Mouse (Mus musculus): ENCODE data around the gene Stxbp4. TPM values are rescaled to one million over a fixed set of nuclear protein-coding genes. Genes with fewer than 3 reads are reported as not detected.

The Stxbp4 gene
- total RNA-seq (2015) (5.0 and 7.4 TPM in 2 replicates), total RNA-seq (2017) (2.7 and 4.4 TPM in 2 replicates)

DNA sequence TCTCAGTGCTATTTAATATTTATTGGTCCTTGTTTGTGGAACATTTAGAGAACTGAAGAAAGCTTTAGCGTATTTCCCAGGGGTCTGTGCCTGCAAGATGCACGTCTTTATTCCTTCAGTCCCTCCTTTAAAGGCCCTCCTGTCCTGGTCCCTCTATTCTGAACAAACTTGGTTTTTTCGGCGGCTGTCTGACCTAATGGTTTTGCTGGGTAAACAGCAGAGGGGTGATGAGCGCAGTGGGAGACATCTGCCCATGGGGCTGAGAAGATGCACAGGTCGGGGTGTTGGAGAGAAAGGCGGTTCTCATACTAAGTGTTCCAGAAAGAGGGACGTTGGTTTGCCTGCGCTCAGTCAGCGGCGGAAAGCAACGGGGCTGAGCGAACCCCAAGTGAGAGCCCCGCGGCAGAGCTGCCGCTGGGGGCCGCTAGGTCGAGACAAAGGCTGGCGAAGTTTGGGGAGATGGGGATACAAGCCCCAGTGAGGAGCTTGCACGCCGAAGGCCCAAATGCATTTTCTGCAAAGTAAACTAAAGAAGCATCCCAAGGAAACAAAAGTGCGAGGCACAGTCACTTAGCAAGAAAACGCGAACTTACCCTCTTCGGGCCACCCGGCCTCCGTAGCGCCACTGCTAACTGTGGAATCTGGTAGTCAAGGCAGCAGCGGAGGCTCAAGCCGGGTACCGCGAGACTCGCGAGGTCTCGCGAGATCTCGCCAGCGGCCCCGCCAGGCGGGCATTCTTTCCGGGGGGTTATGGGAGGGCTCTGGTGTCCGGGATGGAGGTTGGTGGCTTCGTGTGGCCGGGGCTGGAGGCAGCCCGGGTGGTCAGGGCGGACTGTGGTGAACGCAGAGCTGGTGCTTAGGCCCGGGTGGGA lies at the start of gene Stxbp4, which contains the start of gene Cox11:
Gene Stxbp4 (minus strand): TSS at position 645 of the 872 bp plus-strand sequence.
Gene Cox11 (plus strand): TSS at position 734 of the 872 bp plus-strand sequence.
- peak; percentile 97 for ATAC-seq (replicated peaks; ENCODE audit: poor library complexity)

DNA sequence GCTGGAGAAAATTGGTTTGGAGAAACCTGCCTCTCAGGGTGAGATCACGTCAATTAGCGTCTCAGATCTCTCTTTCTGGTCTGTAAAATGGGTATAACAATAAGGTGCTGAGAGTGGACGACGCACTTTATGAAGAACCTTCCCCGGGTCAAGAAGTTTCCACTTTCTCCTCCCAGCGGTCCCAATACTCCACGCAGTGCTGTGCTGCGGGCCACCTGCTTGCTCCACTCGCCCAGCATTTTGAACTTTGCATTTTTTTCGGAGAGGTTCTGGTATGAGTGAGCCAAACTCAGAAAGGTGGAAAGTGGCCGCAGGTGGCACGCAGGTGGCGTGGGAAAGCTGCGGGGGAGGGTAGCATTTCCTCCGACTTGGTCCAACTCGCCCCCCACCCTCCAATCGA lies 49.2 kb upstream of the Stxbp4 start:
- ATAC-seq (replicated peaks; ENCODE audit: poor library complexity) = peak; percentile 23; the same call in 1 of the 2 replicates

DNA sequence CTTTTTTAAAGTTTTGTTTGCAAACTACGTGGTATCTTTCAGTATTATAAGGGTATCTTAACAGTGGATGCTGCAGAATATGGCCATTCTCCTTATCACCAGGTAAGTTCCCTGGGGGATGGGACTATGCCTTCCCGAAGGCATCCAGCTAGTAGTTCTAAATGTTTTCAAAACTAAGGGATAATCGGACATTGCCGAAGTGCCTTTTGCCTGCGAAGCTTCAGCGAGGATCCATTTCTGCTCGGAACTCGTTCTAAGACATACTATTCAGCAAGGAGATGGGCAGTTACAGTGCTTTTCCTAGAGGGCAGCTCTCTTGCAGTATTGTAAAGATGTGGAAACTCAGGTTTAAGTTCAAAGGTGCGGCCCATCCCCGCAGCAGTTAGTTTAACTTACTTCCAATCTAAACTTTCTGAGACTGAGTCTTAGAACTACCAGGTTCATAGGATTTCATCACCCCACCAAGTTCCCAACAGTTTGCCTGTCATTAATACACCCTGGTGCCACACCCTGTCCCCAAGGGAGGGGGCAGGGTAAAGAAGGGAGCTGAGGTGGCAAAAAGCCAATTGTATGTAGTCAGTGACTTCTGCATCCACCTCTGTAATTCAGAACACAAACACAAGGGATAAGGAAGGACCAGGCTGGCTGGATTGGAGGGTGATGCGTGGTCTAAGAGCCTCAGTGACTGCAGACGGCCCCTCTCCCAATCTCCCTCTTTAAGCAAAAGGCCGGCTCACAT lies 48.6 kb upstream of the Stxbp4 start:
- ATAC-seq (replicated peaks; ENCODE audit: poor library complexity) = peak; percentile 66

GRCm38 (mm10) chr11:90685196-90685595 lies 47.3 kb upstream of the Stxbp4 start:
- ATAC-seq (replicated peaks; ENCODE audit: poor library complexity) = no peak

- 0 out of 2 replicates have a peak, but pooled peaks have one; percentile 23 for ATAC-seq (replicated peaks; ENCODE audit: poor library complexity)
These were observed 46.9 kb upstream of the Stxbp4 start for GRCm38 (mm10) chr11:90684765-90685164.

DNA sequence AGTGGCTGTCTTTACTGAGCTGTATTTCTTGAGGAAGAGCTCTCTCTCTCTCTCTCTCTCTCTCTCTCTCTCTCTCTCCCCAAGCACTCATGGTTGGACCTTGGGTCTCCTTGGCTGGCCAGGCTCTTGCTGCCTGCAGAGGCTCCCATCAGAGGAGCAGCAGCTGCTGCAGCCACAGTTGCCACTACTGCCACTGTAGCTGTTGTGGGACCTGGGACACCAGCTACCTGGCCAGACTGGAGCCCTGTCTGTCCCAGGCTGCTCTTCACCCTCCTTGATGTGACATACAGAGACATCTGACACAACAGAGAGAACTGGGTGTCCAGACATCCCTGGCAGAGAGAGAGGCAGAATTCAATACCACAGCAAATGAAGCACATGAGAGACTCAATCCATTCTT lies 43.3 kb upstream of the Stxbp4 start:
- no peak for ATAC-seq (replicated peaks; ENCODE audit: poor library complexity)

DNA sequence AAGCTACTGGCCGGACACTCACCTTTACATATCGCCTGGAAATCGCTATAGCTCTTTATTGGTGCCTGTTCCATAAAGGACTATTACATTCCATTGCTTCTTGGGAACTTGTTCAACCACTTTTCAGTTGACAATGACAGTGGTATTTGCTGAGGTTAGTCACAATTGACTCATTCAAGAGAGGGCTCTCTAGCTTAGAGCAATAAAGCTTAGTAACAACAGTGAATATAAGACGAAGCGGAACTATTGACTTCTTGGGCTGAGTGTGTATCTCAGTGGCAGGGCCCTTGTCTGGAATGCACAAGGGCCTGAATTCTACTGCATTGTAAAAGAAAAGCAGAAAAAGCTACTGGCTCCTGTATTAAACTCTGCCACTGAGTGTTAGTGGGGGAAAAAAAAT lies 40.7 kb upstream of the Stxbp4 start:
- no peak for ATAC-seq (replicated peaks; ENCODE audit: poor library complexity)

DNA sequence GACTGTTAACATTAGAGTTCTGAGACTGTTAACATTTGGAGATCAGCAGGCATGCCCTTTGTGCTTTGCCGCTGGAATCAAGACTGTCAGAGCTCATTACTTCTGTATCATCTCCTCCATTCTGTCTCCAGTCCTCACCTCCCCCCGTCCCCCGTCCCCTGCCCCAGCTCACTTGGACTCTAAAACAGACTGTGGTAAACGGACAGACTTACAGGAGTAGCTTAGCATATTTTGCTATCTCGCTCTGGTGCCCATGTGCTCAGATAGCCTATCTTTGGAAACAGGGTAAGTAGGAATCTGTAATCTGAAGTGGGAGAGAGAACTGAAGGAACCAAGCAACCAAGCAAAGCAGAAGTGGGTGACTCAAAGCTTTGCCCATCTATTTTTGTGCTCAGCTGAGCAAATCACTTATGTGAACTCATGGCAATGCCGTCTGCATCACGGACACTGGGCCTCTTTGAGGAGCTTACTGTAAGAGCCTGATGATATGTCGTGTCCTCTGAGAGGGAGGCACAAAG lies 39.9 kb upstream of the Stxbp4 start:
- no peak for ATAC-seq (replicated peaks; ENCODE audit: poor library complexity)

GRCm38 (mm10) chr11:90677027-90677426 lies 39.1 kb upstream of the Stxbp4 start:
- no peak for ATAC-seq (replicated peaks; ENCODE audit: poor library complexity)

- ATAC-seq (replicated peaks; ENCODE audit: poor library complexity) = peak; percentile 97
These were observed 37.7 kb upstream of the Stxbp4 start for GRCm38 (mm10) chr11:90675479-90676110.

DNA sequence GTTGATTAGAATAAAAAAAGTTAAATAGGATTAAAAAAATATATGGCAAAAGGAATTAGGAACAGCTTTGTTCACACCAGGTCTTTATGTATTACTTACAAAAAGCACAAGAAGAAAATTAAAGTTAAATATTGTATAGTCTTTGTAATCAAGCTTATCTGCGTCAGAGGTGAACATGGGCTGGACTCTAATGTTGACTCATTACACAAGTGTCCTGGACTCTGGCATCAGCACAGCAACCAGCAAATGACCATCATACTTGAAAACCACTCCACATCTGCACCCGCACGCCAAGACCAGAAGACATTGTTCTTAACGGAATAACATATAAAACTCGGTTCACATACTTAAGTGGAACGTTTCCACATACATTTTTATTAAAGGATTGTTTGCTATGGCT lies 29.4 kb upstream of the Stxbp4 start:
- no peak for ATAC-seq (replicated peaks; ENCODE audit: poor library complexity)

DNA sequence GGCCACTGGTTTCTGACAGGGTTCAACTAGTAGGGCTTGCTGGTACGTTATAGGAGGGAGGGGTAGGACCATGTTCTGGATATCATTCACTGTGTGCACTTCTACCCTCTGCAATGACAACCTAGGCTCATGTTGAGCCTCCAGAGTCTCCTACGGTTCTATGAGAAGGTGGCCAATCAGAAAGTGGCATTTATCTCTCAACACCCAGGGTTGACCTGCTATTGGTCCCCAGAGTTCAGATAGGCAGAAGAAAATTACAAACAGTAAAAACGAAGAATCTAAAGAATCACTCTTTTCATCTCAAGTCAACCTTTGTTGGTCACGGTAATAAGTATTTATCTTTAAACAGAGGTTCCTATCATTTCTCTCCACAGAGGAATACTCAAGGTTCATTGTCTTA lies 29.0 kb upstream of the Stxbp4 start:
- ATAC-seq (replicated peaks; ENCODE audit: poor library complexity) = peak; percentile 44

- 0 out of 2 replicates have a peak, but pooled peaks have one; percentile 7 for ATAC-seq (replicated peaks; ENCODE audit: poor library complexity)
These were observed 28.4 kb upstream of the Stxbp4 start for GRCm38 (mm10) chr11:90666144-90666757.

- ATAC-seq (replicated peaks; ENCODE audit: poor library complexity) = no peak
These were observed 27.3 kb upstream of the Stxbp4 start for GRCm38 (mm10) chr11:90665161-90665560.

DNA sequence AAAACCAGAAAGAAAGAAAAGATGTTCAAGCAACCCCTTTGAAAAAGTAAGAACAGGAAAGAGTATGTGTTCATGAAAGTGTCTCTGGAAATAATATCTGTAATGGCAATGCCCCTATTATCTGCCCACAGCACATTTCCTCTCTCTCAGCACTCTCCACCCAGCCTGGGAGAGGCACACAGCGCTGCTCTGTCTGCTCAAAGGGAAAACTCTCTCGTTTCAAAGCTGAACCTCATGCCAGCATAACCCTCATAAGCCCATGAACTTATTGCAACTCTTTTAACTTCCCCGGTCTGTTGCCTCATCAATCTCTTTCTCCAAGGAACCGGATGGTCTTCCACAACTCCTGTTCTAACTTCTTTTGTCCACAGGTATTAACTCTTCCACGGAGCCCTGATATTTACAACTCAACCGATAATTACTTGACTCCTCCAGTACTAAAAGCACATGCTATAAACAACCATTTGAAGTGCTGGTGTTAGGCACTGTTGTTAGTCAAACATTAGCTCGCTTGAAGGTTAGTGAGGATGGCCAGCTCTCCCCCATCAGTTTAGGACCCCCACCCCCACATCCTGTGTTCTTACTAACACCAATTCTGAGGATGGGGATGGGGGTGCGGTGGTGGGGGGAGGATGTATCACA lies 26.6 kb upstream of the Stxbp4 start:
- ATAC-seq (replicated peaks; ENCODE audit: poor library complexity) = peak; percentile 90

DNA sequence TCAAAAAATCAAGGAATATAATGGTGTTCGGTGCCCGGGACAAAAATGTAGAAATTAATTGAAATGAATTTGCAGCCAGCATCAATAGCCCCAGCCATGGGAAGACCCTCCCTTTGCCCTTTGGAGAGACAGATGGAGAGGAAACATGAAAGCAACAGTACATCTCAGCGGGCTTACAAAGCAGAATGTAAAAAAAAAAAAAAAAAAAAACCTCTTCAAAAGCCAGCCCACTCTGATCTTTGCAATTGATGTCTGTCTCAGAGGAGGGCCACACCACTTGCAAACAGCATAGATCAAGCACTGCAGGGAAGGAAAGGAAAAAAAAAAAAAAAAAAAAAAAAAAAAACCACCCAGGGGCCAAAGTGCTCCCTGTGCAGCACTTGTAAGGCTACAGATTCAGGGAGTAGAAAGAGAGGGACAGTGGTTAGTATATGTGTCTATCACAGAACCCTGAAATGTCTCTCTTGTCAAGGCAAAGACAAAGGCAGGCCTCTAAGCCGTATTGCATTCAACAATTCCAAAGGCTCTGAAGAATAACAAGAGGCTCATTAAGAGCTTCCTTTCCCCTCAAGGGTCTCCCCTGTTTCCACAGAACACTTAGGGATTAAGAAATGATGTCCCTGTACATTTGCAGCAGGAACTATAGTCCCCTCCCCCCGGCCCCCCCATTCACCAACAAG lies 25.9 kb upstream of the Stxbp4 start:
- ATAC-seq (replicated peaks; ENCODE audit: poor library complexity) = no peak

DNA sequence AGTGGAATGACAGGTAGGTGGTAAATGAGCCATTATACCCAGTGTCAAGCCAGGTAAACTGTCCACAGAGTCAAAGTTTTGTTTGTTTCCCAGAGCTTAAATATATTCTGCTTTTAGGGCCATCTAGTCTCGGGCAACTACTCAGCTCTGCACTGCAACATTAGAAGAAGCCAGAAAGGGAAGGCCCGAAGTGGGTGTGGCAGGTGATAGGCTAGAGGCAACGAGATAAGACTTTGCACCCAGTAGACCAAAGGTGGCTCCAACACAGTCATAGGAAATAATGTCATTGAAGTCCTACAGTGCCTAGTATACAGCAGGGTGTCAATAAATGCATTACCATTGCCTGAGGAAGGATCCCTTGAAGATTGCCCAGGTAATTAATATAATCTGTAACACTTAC lies 25.2 kb upstream of the Stxbp4 start:
- peak; percentile 60 for ATAC-seq (replicated peaks; ENCODE audit: poor library complexity)

DNA sequence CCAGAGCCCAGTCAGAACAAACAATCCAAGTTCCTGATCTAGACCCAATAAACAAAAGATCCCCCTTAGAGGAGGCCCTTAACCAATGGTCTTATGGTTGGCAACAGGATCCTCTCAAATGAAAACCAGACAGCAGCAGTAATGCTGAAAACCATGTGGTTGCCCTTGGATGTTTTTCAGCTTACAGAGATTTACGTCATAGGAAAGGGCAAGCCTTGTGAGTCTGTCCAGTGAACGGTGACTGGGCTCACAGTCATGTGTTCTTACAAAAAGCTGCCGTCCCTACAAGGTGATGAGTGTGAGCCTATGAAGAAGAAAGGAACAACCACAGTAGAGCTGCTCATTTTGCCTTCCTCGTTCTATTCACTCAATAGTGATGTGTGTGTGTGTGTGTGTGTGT lies 22.8 kb upstream of the Stxbp4 start:
- no peak for ATAC-seq (replicated peaks; ENCODE audit: poor library complexity)

- no peak for ATAC-seq (replicated peaks; ENCODE audit: poor library complexity)
These were observed 19.6 kb upstream of the Stxbp4 start for GRCm38 (mm10) chr11:90657527-90657926.

DNA sequence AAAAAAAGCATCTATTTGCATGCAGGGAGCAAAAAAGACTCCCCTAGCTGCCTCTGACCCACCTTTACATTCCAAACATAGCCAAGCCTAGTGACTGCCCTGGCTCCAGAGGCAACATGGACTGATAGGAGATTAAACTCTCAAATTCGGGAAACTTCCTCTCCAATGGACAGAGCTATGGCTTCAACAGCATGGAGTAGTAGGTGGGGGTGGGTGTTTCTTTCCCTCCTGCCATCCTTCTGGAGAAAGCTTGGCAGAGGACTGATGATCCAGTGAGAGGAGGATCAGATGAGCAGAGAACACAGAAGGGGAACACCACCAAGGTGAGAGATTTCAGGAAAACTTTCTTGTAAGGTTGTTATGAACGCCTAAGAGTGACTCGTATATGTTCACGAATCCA lies 14.7 kb upstream of the Stxbp4 start:
- no peak for ATAC-seq (replicated peaks; ENCODE audit: poor library complexity)
